In genomic region chr3:135422856-135423607, GRCm38 (mm10) we compare ENCODE assay signal across 8 mouse cellular contexts. TPM values are rescaled to one million over a fixed set of nuclear protein-coding genes. Genes with fewer than 3 reads are reported as not detected.
DNase-seq lines count a peak whose midpoint lies in the region; ATAC-seq lines count a peak whose summit lies in the region.

No protein-coding gene starts in this region.

- H3K9me3 ChIP-seq in hindbrain, embryonic 12.5 days (replicated peaks): no peaks in the 10 kb centered on the region

- no peaks in the 10 kb centered on the region for H3K36me3 ChIP-seq in hindbrain, embryonic 12.5 days

- H3K4me1 ChIP-seq in hindbrain, embryonic 12.5 days: peaks cover 19% of the 10 kb centered on the region

- WGBS in hindbrain, embryonic 12.5 days: under 1% methylated on average over 64 of the region's 103 CpGs

- peak overlapping the region; percentile 70 for H3K4me2 ChIP-seq in hindbrain, embryonic 12.5 days (replicated peaks)

- DNase-seq in Muller cell, postnatal 12 days (ENCODE audit: inconsistent ontology term): peak; percentile 94
- DNase-seq in cerebellum, adult 9-11 months: peak; percentile 90
- DNase-seq in frontal cortex, postnatal 10 days (ENCODE audit: low spot score in 2 of 2): peak; percentile 72 to 84
- peak; percentile 71 to 91 for DNase-seq in layer of hippocampus, postnatal 25 days (ENCODE audit: extremely low spot score in 1 of 2, low spot score in 1 of 2)
- DNase-seq in lung, postnatal 14 days: peak; percentile 82
- DNase-seq in ovary, postnatal 36 days (ENCODE audit: low spot score): peak; percentile 86
- peak; percentile 90 for DNase-seq in thymus, postnatal 14 days

- peak overlapping the region; percentile 97 for H3K27ac ChIP-seq in hindbrain, embryonic 12.5 days

- peak overlapping the region; percentile 77 for H3K4me3 ChIP-seq in hindbrain, embryonic 12.5 days

- H3K27me3 ChIP-seq in hindbrain, embryonic 12.5 days: no peaks in the 10 kb centered on the region

- peak overlapping the region; percentile 84 for H3K9ac ChIP-seq in hindbrain, embryonic 12.5 days

- ATAC-seq in hindbrain, embryonic 12.5 days (ENCODE audit: low FRiP score): peak; percentile 98

RNA-seq across cellular contexts. Expression of gene Cisd2, which starts 0.7 kb away (rescaled TPM):
- 77.1 and 82.5 TPM in 2 replicates for polyA plus RNA-seq in hindbrain, embryonic 12.5 days (2016; fragmentation: Nextera tagmentation; extraction: Ambion mirVana)
- total RNA-seq in layer of hippocampus, postnatal 25 days (2021): 10 to 100 TPM; 33.0 to 38.1 TPM

RNA-seq across cellular contexts. Expression of gene Ube2d3, which starts 14.9 kb away (rescaled TPM):
- 469 and 495 TPM in 2 replicates for polyA plus RNA-seq in hindbrain, embryonic 12.5 days (2016; fragmentation: Nextera tagmentation; extraction: Ambion mirVana)
- total RNA-seq in layer of hippocampus, postnatal 25 days (2021): 100 to 1,000 TPM; 229 to 240 TPM

Comparison
In these comparisons a context has a peak if more than half of its experiments do, and no peak if none do; other contexts are left out.
1. Peak in every context shown above with its lines: DNase-seq, ATAC-seq, H3K4me3 ChIP-seq and H3K27ac ChIP-seq.